Mouse (Mus musculus): Measurements from ENCODE around the gene Ap5z1. TPM values are rescaled to one million over a fixed set of nuclear protein-coding genes. Genes with fewer than 3 reads are reported as not detected.

Ap5z1 gene
- 8.5 and 8.6 TPM in 2 replicates for polyA plus RNA-seq (2021; fragmentation: Nextera tagmentation)
- long read RNA-seq, experiment 1, transcript Ap5z1-201 (17 exons, 3,689 nt), result major isoform, 6 of 20 reads
- long read RNA-seq, experiment 1, partial matches to known transcripts, result 9 of 20 reads
- long read RNA-seq, experiment 1, other reads (novel, unspliced or antisense), result 5 of 20 reads
- long read RNA-seq, experiment 2, transcript Ap5z1-201 (17 exons, 3,689 nt), result major isoform, 47 of 105 reads
- long read RNA-seq, experiment 2, partial matches to known transcripts, result 25 of 105 reads
- long read RNA-seq, experiment 2, other reads (novel, unspliced or antisense), result 31 of 105 reads

GRCm38 (mm10) chr5:142463461-142464454 lies at the start of gene Ap5z1:
Ap5z1 (plus strand) TSS chr5:142463944.

Other genes starting within 250 kb of the Ap5z1 start
- 2.1 and 2.7 TPM in 2 replicates for gene Foxk1, start 62.4 kb upstream of the Ap5z1 start, polyA plus RNA-seq (2021; fragmentation: Nextera tagmentation)
- 0.06 TPM in 1 of 2 replicates, not detected in the other for gene Papolb, start 66.1 kb downstream of the Ap5z1 start, polyA plus RNA-seq (2021; fragmentation: Nextera tagmentation)
- gene Radil, start 87.2 kb downstream of the Ap5z1 start, polyA plus RNA-seq (2021; fragmentation: Nextera tagmentation), result 4.2 and 5.5 TPM in 2 replicates
- 168 and 183 TPM in 2 replicates for gene Mmd2, start 144.9 kb downstream of the Ap5z1 start, polyA plus RNA-seq (2021; fragmentation: Nextera tagmentation)
- gene Wipi2, start 163.8 kb downstream of the Ap5z1 start, polyA plus RNA-seq (2021; fragmentation: Nextera tagmentation), result 34.1 and 34.9 TPM in 2 replicates
- gene Slc29a4, start 228.6 kb downstream of the Ap5z1 start, polyA plus RNA-seq (2021; fragmentation: Nextera tagmentation), result 18.7 and 32.0 TPM in 2 replicates

Measured in layer of hippocampus, adult 6 months (tissue).